Mouse (Mus musculus): Measurements from ENCODE around the gene Igsf10.

DNA sequence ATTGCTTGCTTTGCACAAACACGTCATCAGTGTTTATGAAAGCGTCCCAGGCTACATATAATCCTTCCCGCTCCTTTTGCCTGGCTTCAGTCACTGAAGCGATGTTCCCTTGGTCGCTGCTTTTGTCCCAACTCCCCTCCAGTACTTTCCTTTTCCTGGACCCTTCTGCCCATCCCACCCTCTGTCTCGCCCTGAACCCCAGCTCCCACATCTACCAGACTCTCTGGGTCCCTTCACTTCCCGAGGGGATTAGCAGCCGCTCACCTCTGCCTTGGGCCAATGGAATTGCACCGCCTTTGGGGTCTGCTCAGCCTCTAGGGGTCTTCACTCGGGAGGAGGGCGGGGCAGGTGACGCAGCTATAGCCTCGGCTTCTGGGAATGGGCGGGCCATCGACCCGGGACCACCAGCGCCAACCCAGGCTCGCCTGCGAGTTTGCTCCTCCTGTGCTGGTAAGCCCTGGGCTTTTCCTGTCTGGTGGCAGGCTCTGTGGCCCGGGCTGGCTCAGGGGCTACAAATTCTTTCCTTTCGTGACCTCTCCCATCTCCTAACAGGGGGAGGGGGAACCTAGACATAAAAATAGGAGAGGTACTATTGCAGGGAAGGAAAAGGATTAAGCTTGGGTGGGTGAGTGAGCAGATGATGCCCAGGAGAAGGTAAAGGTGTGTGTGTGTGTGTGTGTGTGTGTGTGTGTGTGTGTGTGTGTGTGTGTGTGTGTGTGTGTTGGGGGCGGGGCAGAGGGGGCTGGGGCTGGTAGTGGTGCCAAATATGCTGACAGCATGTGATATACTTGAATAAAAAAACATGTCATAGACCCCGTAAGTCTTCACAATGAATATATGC is at the start of gene Igsf10:
- TF ChIP-seq CTCF (IDR thresholded peaks at IDR 0.05; ENCODE audit: insufficient read depth, low read length) (no peak), POLR2A (IDR thresholded peaks at IDR 0.05; ENCODE audit: borderline replicate concordance, extremely low read depth, low read depth, low read length) (no peak)
